ENCODE assay signal across 8 mouse cellular contexts in the genomic region with DNA sequence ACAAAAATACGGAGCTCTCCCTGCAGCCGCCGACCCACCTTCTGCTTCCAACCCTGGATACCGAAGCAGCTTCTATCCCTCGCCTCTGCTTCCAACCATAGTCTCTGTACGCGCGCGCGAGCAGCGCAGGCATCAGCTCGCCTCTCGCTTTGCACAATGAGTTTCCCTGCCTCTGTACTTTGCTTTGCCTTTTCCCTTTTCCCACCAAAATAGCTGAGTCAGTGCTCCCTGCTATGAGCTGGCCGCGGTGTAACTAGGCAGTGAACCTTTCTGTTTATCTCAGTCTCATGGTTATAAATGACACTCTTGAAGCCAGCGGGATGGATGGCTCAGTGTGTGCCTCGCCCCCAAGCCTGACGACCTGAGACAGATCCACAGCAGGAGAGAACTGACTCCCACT.
DNase-seq lines count a peak whose midpoint lies in the region; ATAC-seq and TF ChIP-seq lines count a peak whose summit lies in the region.
"Had no signal": no experiment of that assay in that cellular context is flagged by ENCODE, and none has a peak within 500 bp of the region (broad histone marks: within the 10 kb centered on the region; RNA-seq: fewer than 3 reads in every experiment).

No protein-coding gene starts in this region.

- CTCF ChIA-PET in Patski (lab: Charles Lee) = interaction anchor here (0.8 kb wide), 2 partner anchors 11 to 46 kb away, joined by 3 to 4 read pairs; no protein-coding TSS in a partner anchor

- no peak for TF ChIP-seq CTCF in Patski (IDR thresholded peaks at IDR 0.05)
- no peak for TF ChIP-seq CTCF in thymus, adult 2 months (IDR thresholded peaks at IDR 0.05; ENCODE audit: borderline replicate concordance, control insufficient read depth, extremely low read depth, insufficient read depth, low read length, poor library complexity)

- H3K36me3 ChIP-seq in hindbrain, embryonic 10.5 days = no peaks in the 10 kb centered on the region
- no peaks in the 10 kb centered on the region for H3K36me3 ChIP-seq in thymus, adult 2 months (ENCODE audit: control insufficient read depth, insufficient read depth, low read length)

- WGBS in hindbrain, embryonic 10.5 days = under 1% methylated on average over 18 of the region's 18 CpGs
- WGBS in thymus, adult 2 months = 12% methylated on average over 18 of the region's 18 CpGs

- TF ChIP-seq POLR2A in thymus, adult 2 months (IDR thresholded peaks at IDR 0.05; ENCODE audit: control insufficient read depth, extremely low read depth, insufficient read depth, low read length, poor library complexity) = no peak

- peaks cover 34% of the 10 kb centered on the region for H3K27me3 ChIP-seq in Patski
- peaks cover 97% of the 10 kb centered on the region for H3K27me3 ChIP-seq in hindbrain, embryonic 10.5 days (ENCODE audit: insufficient read depth, poor library complexity, severe bottlenecking)
- peaks cover 42% of the 10 kb centered on the region for H3K27me3 ChIP-seq in thymus, adult 2 months (ENCODE audit: control insufficient read depth, insufficient read depth, low read length)

- peaks cover 65% of the 10 kb centered on the region for H3K4me1 ChIP-seq in hindbrain, embryonic 10.5 days (replicated peaks)
- no peaks in the 10 kb centered on the region for H3K4me1 ChIP-seq in thymus, adult 2 months (replicated peaks; ENCODE audit: control insufficient read depth, insufficient read depth, low read length)

- peak; percentile 37 for DNase-seq in ES-CJ7 (ENCODE audit: low read depth, low spot score)
- DNase-seq in Patski (ENCODE audit: low read depth, low spot score) = no peak
- peak; percentile 49 for DNase-seq in hindbrain, embryonic 10.5 days (ENCODE audit: low spot score)
- DNase-seq in mesoderm, embryonic 11.5 days (ENCODE audit: low read depth, low spot score) = peak; percentile 59
- no peak for DNase-seq in thymus, adult 2 months
- no peak for DNase-seq in cerebellum, adult 9-11 months
- no peak for DNase-seq in left cerebral cortex, postnatal 36 days (ENCODE audit: low spot score in 2 of 2)
- DNase-seq: adrenal gland, postnatal 14 days had no signal

- H3K27ac ChIP-seq in hindbrain, embryonic 10.5 days = no peak overlapping the region
- no peak overlapping the region for H3K27ac ChIP-seq in thymus, adult 2 months (ENCODE audit: control insufficient read depth, insufficient read depth, low read length)

- ATAC-seq in Patski = peak; percentile 32

- in situ Hi-C loops in Patski (cut with MboI; ENCODE audit: low pct_unique_long_range_greater_than_20kb) = no loop called here

- intact Hi-C loops in left cerebral cortex, postnatal 36 days (cut with DNase I) = no loop called here

- H3K4me3 ChIP-seq in hindbrain, embryonic 10.5 days = peak overlapping the region; percentile 23; the same call in 1 of the 2 replicates
- no peak overlapping the region for H3K4me3 ChIP-seq in thymus, adult 2 months (ENCODE audit: control insufficient read depth, insufficient read depth, low read length)

- POLR2A ChIA-PET in Patski (lab: Charles Lee) = no interaction called here

- H3K9me3 ChIP-seq in hindbrain, embryonic 10.5 days = no peaks in the 10 kb centered on the region

Comparison
In these comparisons a context has a peak if more than half of its experiments do, and no peak if none do; other contexts are left out.
1. DNase-seq: peak in ES-CJ7 (single experiment), hindbrain, embryonic 10.5 days (single experiment) and mesoderm, embryonic 11.5 days (single experiment); none in Patski (single experiment), thymus, adult 2 months (single experiment), cerebellum, adult 9-11 months (single experiment) and left cerebral cortex, postnatal 36 days (0 of 2).